ENCODE assay signal across 22 mouse cellular contexts in genomic region chr13:56769431-56769830, GRCm38 (mm10). TPM values are rescaled to one million over a fixed set of nuclear protein-coding genes. Genes with fewer than 3 reads are reported as not detected.
DNase-seq lines count a peak whose midpoint lies in the region; ATAC-seq and TF ChIP-seq lines count a peak whose summit lies in the region.
"Had no signal": no experiment of that assay in that cellular context is flagged by ENCODE, and none has a peak within 500 bp of the region (broad histone marks: within the 10 kb centered on the region; RNA-seq: fewer than 3 reads in every experiment).

No protein-coding gene starts in this region.

- no peaks in the 10 kb centered on the region for H3K9me3 ChIP-seq in hindbrain, embryonic 12.5 days (replicated peaks)
- H3K9me3 ChIP-seq in hindbrain, embryonic 14.5 days (ENCODE audit: control insufficient read depth, low read length) = no peaks in the 10 kb centered on the region
- no peaks in the 10 kb centered on the region; the same call in 1 of the 2 replicates for H3K9me3 ChIP-seq in forebrain, embryonic 10.5 days
- no peaks in the 10 kb centered on the region for H3K9me3 ChIP-seq in hindbrain, embryonic 13.5 days
- H3K9me3 ChIP-seq in liver, embryonic 11.5 days (ENCODE audit: control insufficient read depth, low read length) = no peaks in the 10 kb centered on the region
- H3K9me3 ChIP-seq: embryonic facial prominence, embryonic 15.5 days; heart, embryonic 15.5 days; neural tube, embryonic 12.5 days had no signal

- H3K4me3 ChIP-seq in hindbrain, embryonic 12.5 days = no peak overlapping the region
- no peak overlapping the region for H3K4me3 ChIP-seq in hindbrain, embryonic 14.5 days (replicated peaks; ENCODE audit: low read length)
- H3K4me3 ChIP-seq in forebrain, embryonic 10.5 days = no peak overlapping the region
- H3K4me3 ChIP-seq in hindbrain, embryonic 13.5 days = no peak overlapping the region
- H3K4me3 ChIP-seq in liver, embryonic 11.5 days (ENCODE audit: low read depth, low read length) = no peak overlapping the region
- no peak overlapping the region for H3K4me3 ChIP-seq in lung, adult 2 months (replicated peaks; ENCODE audit: extremely low read depth, low read depth, low read length)
- H3K4me3 ChIP-seq: embryonic facial prominence, embryonic 15.5 days; gastrocnemius, adult 2 months; heart, embryonic 15.5 days; neural tube, embryonic 12.5 days had no signal

- H3K27ac ChIP-seq in hindbrain, embryonic 12.5 days = 0 out of 2 replicates have a peak overlapping the region, but pooled peaks have one; percentile 60
- H3K27ac ChIP-seq in hindbrain, embryonic 14.5 days = no peak overlapping the region
- H3K27ac ChIP-seq in forebrain, embryonic 10.5 days = peak overlapping the region; percentile 16; the same call in 1 of the 2 replicates
- peak overlapping the region; percentile 52; the same call in 1 of the 2 replicates for H3K27ac ChIP-seq in hindbrain, embryonic 13.5 days
- no peak overlapping the region for H3K27ac ChIP-seq in liver, embryonic 11.5 days (ENCODE audit: low read depth, low read length)
- H3K27ac ChIP-seq: embryonic facial prominence, embryonic 15.5 days; gastrocnemius, adult 2 months; heart, embryonic 15.5 days; neural tube, embryonic 12.5 days had no signal

- H3K4me2 ChIP-seq in hindbrain, embryonic 12.5 days (replicated peaks) = no peak overlapping the region
- no peak overlapping the region for H3K4me2 ChIP-seq in hindbrain, embryonic 14.5 days (replicated peaks)
- H3K4me2 ChIP-seq in hindbrain, embryonic 13.5 days = no peak overlapping the region
- no peak overlapping the region for H3K4me2 ChIP-seq in liver, embryonic 11.5 days
- H3K4me2 ChIP-seq: embryonic facial prominence, embryonic 15.5 days; heart, embryonic 15.5 days; lung, embryonic 14.5 days; neural tube, embryonic 12.5 days had no signal

- TF ChIP-seq CTCF in lung, adult 2 months (IDR thresholded peaks at IDR 0.05; ENCODE audit: insufficient read depth, low read length) = no peak

- H3K36me3 ChIP-seq in hindbrain, embryonic 12.5 days = no peaks in the 10 kb centered on the region
- H3K36me3 ChIP-seq in hindbrain, embryonic 14.5 days (replicated peaks; ENCODE audit: control insufficient read depth, insufficient read depth) = no peaks in the 10 kb centered on the region
- no peaks in the 10 kb centered on the region for H3K36me3 ChIP-seq in forebrain, embryonic 10.5 days (replicated peaks)
- no peaks in the 10 kb centered on the region for H3K36me3 ChIP-seq in hindbrain, embryonic 13.5 days
- H3K36me3 ChIP-seq in liver, embryonic 11.5 days (ENCODE audit: control insufficient read depth, insufficient read depth, low read length) = no peaks in the 10 kb centered on the region
- H3K36me3 ChIP-seq: embryonic facial prominence, embryonic 15.5 days; heart, embryonic 15.5 days; neural tube, embryonic 12.5 days had no signal

- no peak for DNase-seq in hindbrain, embryonic 14.5 days (ENCODE audit: low spot score)
- DNase-seq in embryo, embryonic 10 days (ENCODE audit: low spot score) = peak; percentile 41
- no peak for DNase-seq in forebrain, embryonic 10.5 days (ENCODE audit: extremely low spot score, low spot score)
- no peak for DNase-seq in liver, embryonic 11.5 days (ENCODE audit: low spot score)
- DNase-seq in thymus, postnatal 0 days (ENCODE audit: low spot score) = no peak
- no peak for DNase-seq in lung, adult 2 months
- DNase-seq: adrenal gland, postnatal 10 days; B cell, adult 2 months; cerebellum, adult 2 months; gastrocnemius, adult 2 months; heart, adult 11 months; kidney, adult 18-20 months; kidney, postnatal 25 days; lung, embryonic 14.5 days; lung, postnatal 4 days; right cerebral cortex, postnatal 4 days had no signal

- no peak overlapping the region for H3K9ac ChIP-seq in hindbrain, embryonic 12.5 days
- no peak overlapping the region for H3K9ac ChIP-seq in hindbrain, embryonic 14.5 days
- no peak overlapping the region for H3K9ac ChIP-seq in hindbrain, embryonic 13.5 days
- no peak overlapping the region for H3K9ac ChIP-seq in liver, embryonic 11.5 days (ENCODE audit: low read depth, low read length)
- H3K9ac ChIP-seq: embryonic facial prominence, embryonic 15.5 days; heart, embryonic 15.5 days; lung, embryonic 14.5 days; neural tube, embryonic 12.5 days had no signal

- no peaks in the 10 kb centered on the region; the same call in 1 of the 2 replicates for H3K27me3 ChIP-seq in hindbrain, embryonic 12.5 days
- H3K27me3 ChIP-seq in hindbrain, embryonic 14.5 days (ENCODE audit: control insufficient read depth, insufficient read depth, low read length) = no peaks in the 10 kb centered on the region
- H3K27me3 ChIP-seq in forebrain, embryonic 10.5 days (ENCODE audit: poor library complexity, severe bottlenecking) = peaks cover 27% of the 10 kb centered on the region
- H3K27me3 ChIP-seq in hindbrain, embryonic 13.5 days = 0 out of 2 replicates have a peak, but pooled peaks cover 7% of the 10 kb centered on the region
- H3K27me3 ChIP-seq in liver, embryonic 11.5 days (replicated peaks; ENCODE audit: control insufficient read depth, insufficient read depth, low read length) = no peaks in the 10 kb centered on the region
- H3K27me3 ChIP-seq: embryonic facial prominence, embryonic 15.5 days; neural tube, embryonic 12.5 days had no signal

- 27% methylated on average over 4 of the region's 4 CpGs for WGBS in hindbrain, embryonic 12.5 days
- 31% methylated on average over 4 of the region's 4 CpGs for WGBS in hindbrain, embryonic 14.5 days
- WGBS in forebrain, embryonic 10.5 days = 22% methylated on average over 4 of the region's 4 CpGs
- 29% methylated on average over 4 of the region's 4 CpGs for WGBS in hindbrain, embryonic 13.5 days
- 32% methylated on average over 4 of the region's 4 CpGs for WGBS in liver, embryonic 11.5 days
- 56% methylated on average over 4 of the region's 4 CpGs for WGBS in lung, adult 2 months

- no peak for ATAC-seq in hindbrain, embryonic 12.5 days (ENCODE audit: low FRiP score)
- ATAC-seq in hindbrain, embryonic 14.5 days (ENCODE audit: low FRiP score) = no peak
- no peak for ATAC-seq in hindbrain, embryonic 13.5 days (ENCODE audit: low FRiP score)
- ATAC-seq in liver, embryonic 11.5 days (replicated peaks; ENCODE audit: low FRiP score) = no peak

- TF ChIP-seq POLR2A in lung, adult 2 months (IDR thresholded peaks at IDR 0.05; ENCODE audit: borderline replicate concordance, extremely low read depth, low read depth, low read length) = no peak

- peaks cover 42% of the 10 kb centered on the region for H3K4me1 ChIP-seq in hindbrain, embryonic 12.5 days
- H3K4me1 ChIP-seq in hindbrain, embryonic 14.5 days (replicated peaks; ENCODE audit: control insufficient read depth, insufficient read depth, low read length) = peaks cover 26% of the 10 kb centered on the region
- peaks cover 58% of the 10 kb centered on the region for H3K4me1 ChIP-seq in forebrain, embryonic 10.5 days
- peaks cover 57% of the 10 kb centered on the region for H3K4me1 ChIP-seq in hindbrain, embryonic 13.5 days (replicated peaks)
- no peaks in the 10 kb centered on the region for H3K4me1 ChIP-seq in liver, embryonic 11.5 days (replicated peaks; ENCODE audit: control insufficient read depth, insufficient read depth, low read length)
- H3K4me1 ChIP-seq in lung, adult 2 months (ENCODE audit: control insufficient read depth, insufficient read depth, low read length) = 0 out of 2 replicates have a peak, but pooled peaks cover 2% of the 10 kb centered on the region

RNA-seq across cellular contexts. Expression of gene Gm45623, which starts 15.8 kb away (rescaled TPM):
- 0.21 TPM in 1 of 2 replicates, not detected in the other for polyA plus RNA-seq in hindbrain, embryonic 12.5 days (2016; fragmentation: Nextera tagmentation; extraction: Ambion mirVana)
- 2.8 and 2.9 TPM in 2 replicates for polyA plus RNA-seq in hindbrain, embryonic 14.5 days (2014; fragmentation: Nextera tagmentation; extraction: Ambion mirVana)
- not detected in 2 replicates for polyA plus RNA-seq in forebrain, embryonic 10.5 days (2016; fragmentation: Nextera tagmentation; extraction: Ambion mirVana)
- polyA plus RNA-seq in hindbrain, embryonic 13.5 days (2015; fragmentation: Nextera tagmentation; extraction: Ambion mirVana) = 1.5 and 1.7 TPM in 2 replicates
- not detected in 2 replicates for polyA plus RNA-seq in liver, embryonic 11.5 days (2014; fragmentation: Nextera tagmentation; extraction: Ambion mirVana)
- 0.17 and 0.27 TPM in 2 replicates for polyA plus RNA-seq in thymus, postnatal 0 days (2015; fragmentation: Nextera tagmentation; extraction: Ambion mirVana)
- 0.07 and 0.12 TPM in 2 replicates for polyA plus RNA-seq in lung, adult 2 months (2012; rRNA removed)
- polyA plus RNA-seq: heart, embryonic 15.5 days; liver, adult 2 months had no signal

Comparison
In these comparisons a context has a peak if more than half of its experiments do, and no peak if none do; other contexts are left out.
1. H3K27ac ChIP-seq: peak in hindbrain, embryonic 12.5 days (single experiment), forebrain, embryonic 10.5 days (single experiment) and hindbrain, embryonic 13.5 days (single experiment); none in hindbrain, embryonic 14.5 days (single experiment) and liver, embryonic 11.5 days (single experiment).